Mouse (Mus musculus) heart, postnatal 4 days (tissue): ENCODE data around the gene Hnf1b. TPM values are rescaled to one million over a fixed set of nuclear protein-coding genes. Genes with fewer than 3 reads are reported as not detected.

Experiments
- DNase-seq: peaks from one replicate; pipeline ENCODE4 v3.0.0; 2021
- total RNA-seq, 2 experiments: library from RNA; stranded (reverse); gene quantifications; 2 replicates each; pipeline ENCODE4 v1.2.3; 2021

The Hnf1b gene
- total RNA-seq, 2 experiments from 2014 or later, result not detected

DNA sequence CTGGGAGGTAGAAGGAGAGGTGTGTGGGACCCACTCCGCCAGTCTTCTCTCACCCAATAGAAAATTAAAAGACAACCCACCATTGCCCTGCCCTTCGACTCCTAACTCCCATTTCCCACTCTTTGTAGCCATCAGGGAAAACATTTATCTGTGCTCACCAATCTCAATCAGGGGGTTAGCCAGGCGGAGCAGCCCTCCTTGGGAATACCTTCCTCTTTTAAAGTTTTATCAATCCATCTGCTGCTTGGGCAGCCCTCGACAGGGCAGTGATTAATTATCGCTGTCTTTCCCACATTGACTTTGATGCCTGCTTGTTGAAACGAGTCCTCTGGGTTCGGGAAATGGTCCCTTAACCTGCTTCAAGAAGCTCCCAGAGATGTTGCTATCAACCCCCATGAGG lies 47.7 kb downstream of the Hnf1b start:
- DNase-seq, result no peak

DNA sequence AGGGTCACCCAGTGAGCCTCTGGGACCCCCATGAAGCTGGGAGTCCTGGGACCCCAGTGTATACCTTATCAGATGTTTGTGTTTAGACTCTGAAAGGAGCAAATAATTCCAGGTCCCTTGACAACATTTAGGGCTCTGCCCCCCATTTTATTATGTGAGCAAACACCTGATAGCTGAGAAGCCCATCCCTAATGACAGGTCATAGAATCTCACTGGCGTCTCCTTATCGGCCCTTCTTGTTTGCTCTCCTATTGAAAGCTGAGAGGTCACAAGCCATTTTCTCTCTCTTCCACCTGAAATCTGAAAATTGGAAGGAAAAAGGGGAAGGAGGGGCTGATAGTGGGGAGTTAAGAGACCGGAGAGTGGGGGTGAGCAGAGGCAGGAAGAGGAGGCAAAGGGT lies 52.9 kb downstream of the Hnf1b start:
- no peak for DNase-seq

DNA sequence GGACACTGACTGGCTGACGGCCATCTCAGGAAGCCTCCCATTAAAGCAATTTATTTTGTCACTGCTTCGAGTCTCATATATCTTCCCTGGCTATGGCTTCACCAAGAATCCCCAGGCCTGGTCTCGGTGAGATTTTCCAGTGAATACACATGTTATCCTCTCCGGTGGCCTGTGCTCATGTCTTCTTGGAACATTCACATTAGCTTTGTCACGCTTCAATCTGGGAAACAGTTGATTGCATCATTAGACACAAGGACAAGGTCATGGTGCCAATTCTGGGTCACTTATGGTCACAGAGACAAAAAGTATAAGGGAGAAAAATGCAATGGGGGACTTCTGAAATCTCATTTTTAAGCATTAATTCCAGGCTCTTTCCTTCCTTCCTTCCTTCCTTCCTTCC lies 55.9 kb downstream of the Hnf1b start:
- DNase-seq, result no peak

DNA sequence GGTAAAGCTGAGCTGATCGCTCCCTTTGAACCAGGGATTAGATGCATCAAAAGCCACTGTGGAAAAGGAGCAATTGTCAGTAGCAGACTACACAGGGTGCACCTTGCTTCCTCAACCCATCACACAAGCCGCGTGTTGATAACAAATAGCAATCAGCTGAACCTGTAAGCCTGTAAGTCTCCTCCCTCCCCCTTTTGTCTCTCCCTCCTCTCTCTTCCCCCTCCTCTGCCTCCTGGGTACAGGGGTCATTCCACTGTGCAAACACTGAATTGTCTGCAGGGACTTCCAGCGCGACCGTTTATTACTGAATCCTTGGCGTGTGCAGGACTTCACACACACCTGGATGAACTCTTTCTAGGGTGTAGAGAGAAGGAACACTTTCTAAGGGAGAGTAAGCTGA lies 58.5 kb downstream of the Hnf1b start:
- DNase-seq, result no peak

DNA sequence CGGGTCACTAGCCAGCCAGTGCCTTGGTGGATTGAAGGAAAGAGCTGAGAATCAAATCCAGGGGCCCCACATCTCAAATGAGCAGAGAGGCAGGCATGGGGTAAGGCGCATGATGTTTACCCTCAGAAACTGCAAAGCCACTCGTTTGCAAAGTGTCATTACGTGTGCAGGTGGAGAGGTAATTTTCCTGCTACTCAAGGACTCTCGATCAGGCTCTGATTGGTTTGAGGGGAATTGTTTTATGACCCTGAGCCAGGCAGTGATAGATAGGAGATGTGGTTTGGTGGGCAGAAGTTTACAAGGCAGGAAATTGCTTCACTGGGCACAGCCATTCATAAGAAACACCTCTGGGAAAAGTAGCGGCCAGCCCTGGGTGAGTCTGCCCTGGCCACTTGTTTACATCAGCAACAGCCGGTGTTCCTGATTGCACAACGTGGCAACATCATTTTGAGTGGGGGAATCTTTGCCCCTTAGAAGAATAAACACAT lies 64.0 kb downstream of the Hnf1b start:
- no peak for DNase-seq

DNA sequence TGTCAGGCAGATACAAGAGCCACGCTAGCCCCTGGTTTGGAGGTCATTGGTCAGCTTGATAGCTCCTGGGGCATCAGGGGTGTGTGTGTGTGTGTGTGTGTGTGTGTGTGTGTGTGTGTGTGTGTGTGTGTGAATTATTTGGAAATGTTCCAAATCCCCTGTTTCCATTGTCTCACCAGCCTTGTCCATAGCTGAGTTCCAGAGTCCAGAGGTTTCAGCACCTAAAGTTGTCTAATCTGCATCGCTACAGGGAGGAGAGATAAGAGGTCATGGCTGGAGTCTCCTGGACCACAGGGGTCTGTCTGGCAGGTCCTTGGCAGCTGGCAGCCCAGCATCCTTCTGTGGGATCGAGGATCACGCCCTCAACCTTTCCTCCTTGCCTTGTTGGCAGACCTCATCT lies 64.6 kb downstream of the Hnf1b start:
- no peak for DNase-seq

DNA sequence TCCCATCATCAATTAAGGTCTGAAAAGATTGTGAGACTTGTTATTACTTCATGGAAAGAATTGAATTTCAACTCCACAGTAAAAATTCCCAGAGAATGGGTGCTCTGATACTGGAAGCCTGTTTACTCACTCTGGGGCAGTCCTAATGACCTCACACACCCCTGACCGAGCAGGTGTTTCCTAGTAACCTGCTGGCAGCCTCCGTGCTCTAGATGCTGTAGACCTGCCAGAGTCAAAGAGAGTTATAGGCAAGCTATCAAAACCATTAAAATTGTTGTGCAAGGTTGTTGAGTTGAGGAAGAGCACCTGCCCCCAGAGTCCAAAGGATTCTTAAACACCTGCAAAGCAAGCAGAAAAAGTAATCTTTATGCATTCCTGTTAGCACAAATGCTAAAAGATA lies 72.7 kb downstream of the Hnf1b start:
- no peak for DNase-seq

DNA sequence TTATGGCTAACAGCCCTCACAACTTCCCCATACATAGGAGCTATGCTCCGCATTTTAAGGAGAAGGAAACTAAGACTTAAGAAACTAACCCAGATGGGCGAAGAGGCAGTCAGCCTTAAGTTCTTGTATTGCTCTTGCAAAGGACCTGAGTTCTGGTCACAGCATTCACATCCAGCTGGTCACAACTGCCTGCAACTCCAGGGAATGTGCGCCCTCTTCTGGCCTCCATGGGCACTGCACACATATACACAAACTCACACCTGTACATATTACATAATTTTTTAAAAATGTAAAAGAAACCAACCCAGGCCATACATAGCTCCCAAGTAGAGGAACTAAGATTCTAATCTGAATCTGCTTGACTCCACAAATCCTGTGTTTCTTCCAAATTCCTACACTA lies 77.2 kb downstream of the Hnf1b start:
- peak; percentile 13 for DNase-seq

DNA sequence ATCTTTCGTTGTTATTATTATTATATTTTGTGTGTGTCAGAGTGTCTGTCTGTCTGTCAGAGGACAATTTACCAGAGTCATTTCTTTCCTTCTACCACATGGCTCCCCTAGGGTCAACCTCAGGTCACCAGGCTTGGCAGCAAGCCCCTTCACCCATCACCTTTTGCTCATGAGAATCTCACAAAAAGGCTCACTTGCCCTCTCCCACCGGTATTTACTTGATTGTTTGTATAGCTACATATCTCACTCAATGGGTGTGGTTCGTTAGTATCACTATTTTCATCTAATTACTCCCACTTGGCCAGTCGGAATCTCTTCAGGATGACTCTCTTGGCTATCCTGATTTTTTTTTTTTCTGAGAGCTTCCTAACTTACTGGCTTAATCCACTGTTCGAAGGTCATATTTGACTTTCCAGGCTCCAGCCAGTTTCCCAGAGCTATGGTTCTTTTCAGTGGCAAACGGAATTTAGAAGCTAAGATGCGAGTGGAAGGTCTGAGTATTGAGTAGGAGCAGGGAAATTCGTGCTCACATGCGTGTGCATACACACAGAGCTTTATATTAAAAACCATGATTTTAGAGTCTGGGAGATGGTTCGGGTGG lies 82.7 kb downstream of the Hnf1b start:
- DNase-seq, result no peak

DNA sequence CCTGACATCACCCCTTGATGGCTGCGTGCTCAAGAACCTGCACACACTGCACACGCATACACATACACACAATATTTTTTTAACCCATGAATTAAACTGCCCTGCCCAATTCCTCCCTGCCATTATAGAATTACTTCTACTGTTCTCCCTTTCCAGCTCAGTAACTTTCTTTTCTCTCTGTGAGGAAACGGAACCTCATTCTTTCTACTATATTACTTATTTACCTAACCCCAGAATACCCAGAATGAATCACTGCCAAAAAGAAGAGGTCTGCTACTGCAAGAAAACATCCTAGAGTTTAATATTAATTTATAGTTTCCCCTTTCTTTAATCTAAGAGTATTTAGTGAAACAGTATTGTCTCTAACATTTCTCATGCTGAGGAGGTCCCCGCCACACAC lies 83.5 kb downstream of the Hnf1b start:
- DNase-seq, result no peak

DNA sequence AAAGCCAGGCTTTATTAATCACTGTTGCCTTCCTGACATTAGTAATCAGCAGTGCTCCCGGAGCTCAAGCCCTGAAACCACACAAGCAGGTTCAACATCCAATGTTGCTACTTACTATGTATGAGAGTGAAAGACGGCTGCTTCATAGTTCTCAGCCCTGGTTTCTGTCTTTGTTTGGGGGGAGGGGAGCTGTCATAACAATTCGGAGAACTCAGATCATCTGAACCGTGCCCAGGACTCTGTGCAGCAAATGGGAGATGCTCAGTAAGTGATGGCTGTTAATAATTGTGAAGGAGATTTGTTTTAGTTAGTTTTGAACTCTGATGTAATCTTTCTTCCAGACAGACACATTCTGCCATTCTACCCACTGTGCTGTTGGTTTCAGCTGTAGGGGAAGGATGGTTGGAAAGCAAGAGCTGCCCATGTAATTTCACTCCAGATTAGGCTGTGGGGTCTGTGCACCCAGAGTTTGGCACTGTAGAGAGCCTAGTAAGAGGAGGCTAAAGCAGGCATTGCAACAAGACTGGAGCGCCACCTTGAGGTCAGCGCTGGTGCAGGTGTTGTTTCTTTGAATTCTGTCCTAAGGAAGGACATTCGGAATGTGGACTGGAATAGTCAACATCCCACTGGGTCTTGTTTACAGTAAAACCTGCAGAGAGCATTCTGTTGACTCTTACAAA lies 86.3 kb downstream of the Hnf1b start:
- DNase-seq, result peak; percentile 86

DNA sequence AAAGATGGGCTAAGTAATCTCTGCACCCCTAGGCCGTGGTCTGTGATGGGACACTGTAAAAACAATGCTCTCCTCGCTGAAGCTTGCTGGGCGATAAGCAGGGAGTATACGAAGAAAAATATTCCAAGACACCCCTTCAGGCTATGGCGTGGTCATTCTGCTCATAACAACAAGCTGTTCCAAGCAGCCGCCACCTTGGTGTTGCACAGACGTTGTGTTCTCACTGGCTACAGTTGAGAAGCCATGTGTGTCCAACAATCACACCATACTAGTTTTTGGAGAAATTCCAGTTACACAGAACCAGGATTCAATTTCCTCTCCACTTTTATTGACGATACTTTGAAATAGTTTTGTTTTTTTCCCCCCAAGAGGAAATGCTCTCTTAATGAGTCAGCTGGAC lies 88.7 kb downstream of the Hnf1b start:
- no peak for DNase-seq

DNA sequence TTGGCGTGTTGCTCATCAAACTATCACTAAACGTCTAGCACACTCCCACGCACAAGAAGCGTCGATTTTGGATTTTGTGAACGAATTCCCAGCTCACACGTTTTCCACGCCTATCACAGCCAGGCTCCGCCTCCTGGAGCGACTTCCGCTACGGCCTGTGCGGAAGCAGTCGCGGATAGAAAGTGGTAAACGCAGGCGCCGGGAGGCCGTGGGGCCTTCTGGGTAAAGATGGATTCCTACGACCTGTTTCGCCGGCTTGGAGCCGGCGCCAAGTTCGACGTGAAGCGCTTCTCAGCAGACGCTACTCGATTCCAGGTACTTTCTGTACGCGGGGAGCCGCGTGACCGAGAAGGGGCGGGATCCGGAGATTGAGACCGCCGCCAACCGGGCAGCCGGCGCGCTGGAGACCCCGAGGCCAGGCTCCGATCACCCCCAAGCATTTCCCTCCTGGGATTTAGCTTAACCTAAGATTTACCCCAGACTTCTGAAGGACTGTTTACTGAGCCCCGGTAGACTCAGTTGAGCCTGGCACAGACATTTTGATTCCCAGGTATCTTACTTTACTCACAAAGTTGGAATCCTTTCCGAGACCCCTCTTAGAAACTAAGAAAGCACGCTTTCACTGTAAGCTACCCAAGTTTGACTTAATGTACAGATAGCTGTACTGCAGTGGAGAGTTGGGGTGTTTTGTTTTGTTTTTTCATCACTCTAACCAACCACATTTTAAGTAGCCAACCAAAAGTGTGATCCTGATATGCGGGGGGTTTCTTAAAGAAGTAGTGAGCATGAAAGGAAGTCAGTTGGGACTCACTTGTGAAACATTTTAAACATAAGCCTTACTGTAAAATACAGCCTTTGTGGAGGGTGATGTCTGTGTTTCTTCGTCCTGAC lies 92.3 kb downstream of the Hnf1b start, which contains the start of gene Ddx52:
TSS of gene Ddx52 (plus strand) at position 113 of the 891 bp plus-strand sequence.
- DNase-seq, result peak; percentile 89

Other genes starting within 250 kb of the Hnf1b start
- gene Rpl9-ps1, start 204.4 kb upstream of the Hnf1b start, total RNA-seq, result not detected
- gene Ccl3, start 200.7 kb upstream of the Hnf1b start, total RNA-seq, result under 1 TPM in 1 of 2 experiments, not detected in 1; 0.38 TPM
- gene Ccl4, start 187.5 kb upstream of the Hnf1b start, total RNA-seq, result not detected
- not detected for gene Wfdc17, start 146.1 kb upstream of the Hnf1b start, total RNA-seq
- under 1 TPM; 0.77 to 0.98 TPM for gene Wfdc18, start 141.0 kb upstream of the Hnf1b start, total RNA-seq
- gene Wfdc21, start 103.1 kb upstream of the Hnf1b start, total RNA-seq, result not detected
- 1 to 10 TPM; 8.3 to 8.7 TPM for gene Heatr6, start 96.4 kb upstream of the Hnf1b start, total RNA-seq
- gene Ddx52, start 92.0 kb downstream of the Hnf1b start, total RNA-seq, result 10 to 100 TPM; 13.4 to 14.0 TPM
- gene Synrg, start 114.4 kb downstream of the Hnf1b start, total RNA-seq, result 10 to 100 TPM; 21.5 to 22.3 TPM
- 1 to 10 TPM in 1 of 2 experiments, under 1 TPM in 1; 0.29 to 1.4 TPM for gene Dusp14, start 219.2 kb downstream of the Hnf1b start, total RNA-seq